Mouse (Mus musculus): ENCODE measurements at regions not wholly inside any gene's neighbourhood (a gene's known extent, or its start where the extent isn't known, plus 50 kb on each side); places are given as distances from the start of the nearest gene placed in this dataset.

GRCm38 (mm10) chr13:51968103-51968502, 121.6 kb downstream of the Gadd45g start:
- no peak for DNase-seq
- intact Hi-C loops (cut with DNase I; ENCODE audit: low total_unique reads) = no loop called here

- DNase-seq = no peak
- intact Hi-C loops (cut with DNase I; ENCODE audit: low total_unique reads) = no loop called here
Measured at GRCm38 (mm10) chr13:51968796-51969195, 122.3 kb downstream of the Gadd45g start.

- no peak for DNase-seq
- intact Hi-C loops (cut with DNase I; ENCODE audit: low total_unique reads) = loop anchor here (10.0 kb wide), 1 partner anchor 115 kb away; no protein-coding TSS in a partner anchor
Measured at GRCm38 (mm10) chr13:51970051-51970450, 123.6 kb downstream of the Gadd45g start.

GRCm38 (mm10) chr13:51972656-51973310, 126.3 kb downstream of the Gadd45g start:
- intact Hi-C loops (cut with DNase I; ENCODE audit: low total_unique reads) = loop anchor here (10.0 kb wide), 1 partner anchor 118 kb away; no protein-coding TSS in a partner anchor
- no peak for DNase-seq

- DNase-seq = no peak
- intact Hi-C loops (cut with DNase I; ENCODE audit: low total_unique reads) = loop anchor here (10.0 kb wide), 1 partner anchor 119 kb away; no protein-coding TSS in a partner anchor
Measured at GRCm38 (mm10) chr13:51973461-51973860, 127.0 kb downstream of the Gadd45g start.

GRCm38 (mm10) chr13:51974101-51974500, 127.6 kb downstream of the Gadd45g start:
- intact Hi-C loops (cut with DNase I; ENCODE audit: low total_unique reads) = loop anchor here (10.0 kb wide), 1 partner anchor 119 kb away; no protein-coding TSS in a partner anchor
- no peak for DNase-seq

- intact Hi-C loops (cut with DNase I; ENCODE audit: low total_unique reads) = loop anchor here (10.0 kb wide), 1 partner anchor 121 kb away; no protein-coding TSS in a partner anchor
- DNase-seq = peak; percentile 38
Measured at GRCm38 (mm10) chr13:51975330-51975729, 128.9 kb downstream of the Gadd45g start.

GRCm38 (mm10) chr13:51975801-51976601, 129.5 kb downstream of the Gadd45g start:
- intact Hi-C loops (cut with DNase I; ENCODE audit: low total_unique reads) = loop anchor here (10.0 kb wide), 1 partner anchor 121 kb away; no protein-coding TSS in a partner anchor
- DNase-seq = peak; percentile 73

- no peak for DNase-seq
- intact Hi-C loops (cut with DNase I; ENCODE audit: low total_unique reads) = loop anchor here (10.0 kb wide), 1 partner anchor 122 kb away; no protein-coding TSS in a partner anchor
Measured at GRCm38 (mm10) chr13:51976620-51977214, 130.2 kb downstream of the Gadd45g start.

GRCm38 (mm10) chr13:51979301-51979977, 133.0 kb downstream of the Gadd45g start:
- peak; percentile 29 for DNase-seq
- intact Hi-C loops (cut with DNase I; ENCODE audit: low total_unique reads) = loop anchor here (10.0 kb wide), 1 partner anchor 125 kb away; no protein-coding TSS in a partner anchor

GRCm38 (mm10) chr13:51980344-51980743, 133.9 kb downstream of the Gadd45g start:
- DNase-seq = no peak
- intact Hi-C loops (cut with DNase I; ENCODE audit: low total_unique reads) = no loop called here

GRCm38 (mm10) chr13:51983002-51983401, 136.5 kb downstream of the Gadd45g start:
- intact Hi-C loops (cut with DNase I; ENCODE audit: low total_unique reads) = no loop called here
- no peak for DNase-seq

- intact Hi-C loops (cut with DNase I; ENCODE audit: low total_unique reads) = no loop called here
- no peak for DNase-seq
Measured at GRCm38 (mm10) chr13:51983575-51983974, 137.1 kb downstream of the Gadd45g start.

GRCm38 (mm10) chr13:51991339-51991738, 144.9 kb downstream of the Gadd45g start:
- no peak for DNase-seq
- intact Hi-C loops (cut with DNase I; ENCODE audit: low total_unique reads) = no loop called here

- no peak for DNase-seq
Measured at GRCm38 (mm10) chr13:51992878-51993277, 146.4 kb downstream of the Gadd45g start.

GRCm38 (mm10) chr13:51996163-51996562, 149.7 kb downstream of the Gadd45g start:
- intact Hi-C loops (cut with DNase I; ENCODE audit: low total_unique reads) = no loop called here
- DNase-seq = no peak

More at GRCm38 (mm10) chr13:51992878-51993277, 146.4 kb downstream of the Gadd45g start:
- intact Hi-C loops (cut with DNase I; ENCODE audit: low total_unique reads) = no loop called here

- DNase-seq = no peak
- intact Hi-C loops (cut with DNase I; ENCODE audit: low total_unique reads) = no loop called here
Measured at GRCm38 (mm10) chr13:51998542-51998941, 152.1 kb downstream of the Gadd45g start.

GRCm38 (mm10) chr13:52001811-52002210, 155.3 kb downstream of the Gadd45g start:
- intact Hi-C loops (cut with DNase I; ENCODE audit: low total_unique reads) = no loop called here
- DNase-seq = no peak

- DNase-seq = no peak
- intact Hi-C loops (cut with DNase I; ENCODE audit: low total_unique reads) = no loop called here
Measured at GRCm38 (mm10) chr13:52003946-52004539, 157.6 kb downstream of the Gadd45g start.
